Mouse (Mus musculus): ENCODE data around the gene Vsig8. TPM values are rescaled to one million over a fixed set of nuclear protein-coding genes. Genes with fewer than 3 reads are reported as not detected.

Vsig8 gene
- polyA plus RNA-seq, 2 experiments = 0.40 to 0.49 TPM

DNA sequence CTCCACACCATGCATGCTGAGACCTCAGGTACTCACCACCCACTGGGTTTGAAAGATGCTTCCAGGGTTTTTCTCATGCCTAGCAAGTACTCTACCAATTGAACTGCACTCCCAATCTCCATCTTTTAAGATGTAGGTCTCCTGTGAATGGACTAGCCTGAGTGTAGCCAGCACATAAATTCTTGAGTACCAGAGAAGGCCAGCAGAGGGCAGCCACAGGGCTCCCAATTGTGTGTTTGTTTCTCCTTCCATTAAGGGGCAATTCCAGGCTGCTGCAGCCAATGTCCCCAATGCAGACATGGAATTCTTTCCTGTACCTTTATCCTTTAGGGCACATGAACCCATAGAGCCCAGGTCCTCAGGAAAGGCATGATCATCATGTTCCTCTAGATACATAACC, 38.8 kb downstream of the Vsig8 start:
- Histone ChIP-seq H3K9me3 (ENCODE audit: control insufficient read depth, low read length) (no peaks in the 10 kb centered on the region), H3K27ac (replicated peaks; ENCODE audit: low read depth, low read length) (no peak overlapping the region), H3K4me1 (ENCODE audit: control insufficient read depth, insufficient read depth, low read length) (no peaks in the 10 kb centered on the region), H3K36me3 (ENCODE audit: control insufficient read depth, insufficient read depth, low read length) (no peaks in the 10 kb centered on the region), H3K4me2 (replicated peaks; ENCODE audit: low read depth, low read length, severe bottlenecking) (no peak overlapping the region), H3K27me3 (ENCODE audit: control insufficient read depth, insufficient read depth, low read length) (no peaks in the 10 kb centered on the region), H3K9ac (ENCODE audit: low read depth, low read length, severe bottlenecking) (no peak overlapping the region), H3K4me3 (replicated peaks; ENCODE audit: low read length) (no peak overlapping the region)
- DNase-seq (ENCODE audit: low spot score) (no peak), ATAC-seq (ENCODE audit: low FRiP score, low read depth) (no peak)
- TF ChIP-seq POLR2A (IDR thresholded peaks at IDR 0.05; ENCODE audit: borderline replicate concordance, extremely low read depth, insufficient read depth, insufficient read length) = no peak

DNA sequence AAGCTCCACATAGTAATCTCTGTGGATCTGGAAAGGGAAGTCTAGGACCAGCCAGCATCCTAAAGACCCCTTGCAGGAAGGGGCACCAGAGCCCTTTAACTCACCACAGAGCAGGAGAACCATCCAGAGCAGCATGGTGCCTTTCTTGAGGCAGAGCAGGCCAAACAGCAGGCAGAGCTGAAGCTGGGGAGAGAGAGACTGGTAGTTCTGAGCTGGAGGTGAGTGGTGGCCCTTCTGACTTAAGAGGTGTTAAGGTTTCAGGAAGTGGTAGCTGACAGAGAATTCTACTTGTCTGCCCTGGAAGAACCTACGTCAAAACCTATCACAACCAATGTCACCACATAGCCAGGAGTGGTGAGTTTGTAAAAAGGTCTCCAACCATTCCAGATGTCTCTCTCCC, 46.6 kb downstream of the Vsig8 start, which contains the start of gene Fcrl6:
Fcrl6 (minus strand) TSS at position 226 of the 400 bp plus-strand sequence.
- Histone ChIP-seq H3K27ac (replicated peaks; ENCODE audit: low read depth, low read length) (no peak within 1 kb of the TSS), H3K36me3 (ENCODE audit: control insufficient read depth, insufficient read depth, low read length) (no peaks in the 10 kb centered on the region), H3K9me3 (ENCODE audit: control insufficient read depth, low read length) (no peaks in the 10 kb centered on the region), H3K4me3 (replicated peaks; ENCODE audit: low read length) (no peak within 1 kb of the TSS), H3K9ac (ENCODE audit: low read depth, low read length, severe bottlenecking) (no peak within 1 kb of the TSS), H3K4me2 (replicated peaks; ENCODE audit: low read depth, low read length, severe bottlenecking) (no peak within 1 kb of the TSS), H3K27me3 (ENCODE audit: control insufficient read depth, insufficient read depth, low read length) (no peaks in the 10 kb centered on the region), H3K4me1 (ENCODE audit: control insufficient read depth, insufficient read depth, low read length) (no peaks in the 10 kb centered on the region)
- no peak for ATAC-seq (ENCODE audit: low FRiP score, low read depth)
- DNase-seq (ENCODE audit: low spot score) = no peak
- no peak for TF ChIP-seq POLR2A (IDR thresholded peaks at IDR 0.05; ENCODE audit: borderline replicate concordance, extremely low read depth, insufficient read depth, insufficient read length)
- 73% methylated on average over 1 of the region's 1 CpGs for WGBS

GRCm38 (mm10) chr1:172611304-172611703, 55.6 kb downstream of the Vsig8 start:
- no peaks in the 10 kb centered on the region for H3K27me3 ChIP-seq (ENCODE audit: control insufficient read depth, insufficient read depth, low read length)

GRCm38 (mm10) chr1:172612745-172613144, 57.0 kb downstream of the Vsig8 start:
- Histone ChIP-seq H3K27me3 (ENCODE audit: control insufficient read depth, insufficient read depth, low read length) (no peaks in the 10 kb centered on the region), H3K4me3 (replicated peaks; ENCODE audit: low read length) (no peak overlapping the region), H3K9ac (ENCODE audit: low read depth, low read length, severe bottlenecking) (no peak overlapping the region), H3K4me2 (replicated peaks; ENCODE audit: low read depth, low read length, severe bottlenecking) (no peak overlapping the region), H3K4me1 (ENCODE audit: control insufficient read depth, insufficient read depth, low read length) (peaks cover 8% of the 10 kb centered on the region), H3K9me3 (ENCODE audit: control insufficient read depth, low read length) (no peaks in the 10 kb centered on the region), H3K36me3 (ENCODE audit: control insufficient read depth, insufficient read depth, low read length) (no peaks in the 10 kb centered on the region), H3K27ac (replicated peaks; ENCODE audit: low read depth, low read length) (no peak overlapping the region)
- WGBS = 45% methylated on average over 1 of the region's 1 CpGs
- DNase-seq (ENCODE audit: low spot score) = peak; percentile 21
- no peak for ATAC-seq (ENCODE audit: low FRiP score, low read depth)
- TF ChIP-seq POLR2A (IDR thresholded peaks at IDR 0.05; ENCODE audit: borderline replicate concordance, extremely low read depth, insufficient read depth, insufficient read length) = no peak

More at GRCm38 (mm10) chr1:172611304-172611703, 55.6 kb downstream of the Vsig8 start:
- DNase-seq (ENCODE audit: low spot score) (no peak), ATAC-seq (ENCODE audit: low FRiP score, low read depth) (no peak)
- Histone ChIP-seq H3K9me3 (ENCODE audit: control insufficient read depth, low read length) (no peaks in the 10 kb centered on the region), H3K36me3 (ENCODE audit: control insufficient read depth, insufficient read depth, low read length) (no peaks in the 10 kb centered on the region), H3K27ac (replicated peaks; ENCODE audit: low read depth, low read length) (no peak overlapping the region), H3K4me3 (replicated peaks; ENCODE audit: low read length) (no peak overlapping the region), H3K4me1 (ENCODE audit: control insufficient read depth, insufficient read depth, low read length) (no peaks in the 10 kb centered on the region), H3K4me2 (replicated peaks; ENCODE audit: low read depth, low read length, severe bottlenecking) (no peak overlapping the region), H3K9ac (ENCODE audit: low read depth, low read length, severe bottlenecking) (no peak overlapping the region)
- WGBS = 76% methylated on average over 10 of the region's 10 CpGs
- no peak for TF ChIP-seq POLR2A (IDR thresholded peaks at IDR 0.05; ENCODE audit: borderline replicate concordance, extremely low read depth, insufficient read depth, insufficient read length)

Other genes starting within 250 kb of the Vsig8 start
- 0.01 and 0.08 TPM in 2 replicates for gene Kcnj9, start 226.6 kb upstream of the Vsig8 start, polyA plus RNA-seq (2012; rRNA removed)
- not detected in 2 replicates for gene Kcnj9, start 226.6 kb upstream of the Vsig8 start, polyA plus RNA-seq (2014; fragmentation: Nextera tagmentation; extraction: Ambion mirVana)
- 0.14 and 0.18 TPM in 2 replicates for gene Kcnj10, start 214.7 kb upstream of the Vsig8 start, polyA plus RNA-seq (2012; rRNA removed)
- 0.03 and 0.12 TPM in 2 replicates for gene Kcnj10, start 214.7 kb upstream of the Vsig8 start, polyA plus RNA-seq (2014; fragmentation: Nextera tagmentation; extraction: Ambion mirVana)
- gene Pigm, start 179.4 kb upstream of the Vsig8 start, polyA plus RNA-seq (2012; rRNA removed) = 9.6 and 11.8 TPM in 2 replicates
- 6.7 and 7.6 TPM in 2 replicates for gene Pigm, start 179.4 kb upstream of the Vsig8 start, polyA plus RNA-seq (2014; fragmentation: Nextera tagmentation; extraction: Ambion mirVana)
- 0.49 and 0.64 TPM in 2 replicates for gene Slamf9, start 80.6 kb upstream of the Vsig8 start, polyA plus RNA-seq (2012; rRNA removed)
- gene Slamf9, start 80.6 kb upstream of the Vsig8 start, polyA plus RNA-seq (2014; fragmentation: Nextera tagmentation; extraction: Ambion mirVana) = 0.51 and 0.75 TPM in 2 replicates
- gene Igsf9, start 74.2 kb upstream of the Vsig8 start, polyA plus RNA-seq (2012; rRNA removed) = 62.0 and 85.1 TPM in 2 replicates
- 29.6 and 35.0 TPM in 2 replicates for gene Igsf9, start 74.2 kb upstream of the Vsig8 start, polyA plus RNA-seq (2014; fragmentation: Nextera tagmentation; extraction: Ambion mirVana)
- gene Tagln2, start 55.9 kb upstream of the Vsig8 start, polyA plus RNA-seq (2012; rRNA removed) = 134 and 151 TPM in 2 replicates
- gene Tagln2, start 55.9 kb upstream of the Vsig8 start, polyA plus RNA-seq (2014; fragmentation: Nextera tagmentation; extraction: Ambion mirVana) = 138 and 155 TPM in 2 replicates
- gene Cfap45, start 35.1 kb upstream of the Vsig8 start, polyA plus RNA-seq (2012; rRNA removed) = 0.70 and 1.3 TPM in 2 replicates
- 0.97 and 0.98 TPM in 2 replicates for gene Cfap45, start 35.1 kb upstream of the Vsig8 start, polyA plus RNA-seq (2014; fragmentation: Nextera tagmentation; extraction: Ambion mirVana)
- 0.30 and 0.74 TPM in 2 replicates for gene Slamf8, start 34.6 kb downstream of the Vsig8 start, polyA plus RNA-seq (2012; rRNA removed)
- 0.28 TPM in 1 of 2 replicates, not detected in the other for gene Slamf8, start 34.6 kb downstream of the Vsig8 start, polyA plus RNA-seq (2014; fragmentation: Nextera tagmentation; extraction: Ambion mirVana)
- 1.4 and 1.5 TPM in 2 replicates for gene Fcrl6, start 46.6 kb downstream of the Vsig8 start, polyA plus RNA-seq (2012; rRNA removed)
- 0.72 and 1.5 TPM in 2 replicates for gene Fcrl6, start 46.6 kb downstream of the Vsig8 start, polyA plus RNA-seq (2014; fragmentation: Nextera tagmentation; extraction: Ambion mirVana)
- 13.5 and 17.2 TPM in 2 replicates for gene Dusp23, start 77.0 kb downstream of the Vsig8 start, polyA plus RNA-seq (2012; rRNA removed)
- gene Dusp23, start 77.0 kb downstream of the Vsig8 start, polyA plus RNA-seq (2014; fragmentation: Nextera tagmentation; extraction: Ambion mirVana) = 11.3 and 12.9 TPM in 2 replicates
- gene Crp, start 142.1 kb downstream of the Vsig8 start, polyA plus RNA-seq (2012; rRNA removed) = 0.04 TPM in 1 of 2 replicates, not detected in the other
- gene Crp, start 142.1 kb downstream of the Vsig8 start, polyA plus RNA-seq (2014; fragmentation: Nextera tagmentation; extraction: Ambion mirVana) = not detected in 2 replicates

All from limb, embryonic 14.5 days (tissue).